Mouse (Mus musculus) testis, postnatal 14 days (tissue): ENCODE measurements around the gene Fam221a.

Experiments
- DNase-seq: peaks from one replicate; pipeline ENCODE4 v3.0.0; 2021; ENCODE audit warnings: low spot score

Fam221a gene

GRCm38 (mm10) chr6:49367159-49368054, at the start of gene Fam221a:
Gene Fam221a, plus strand, starts transcription at chr6:49367739.
- peak; percentile 92 for DNase-seq

- peak; percentile 97 for DNase-seq
These were observed 48.5 kb upstream of the Fam221a start, which contains the start of gene Ccdc126 for GRCm38 (mm10) chr6:49318966-49319594. Gene Ccdc126, plus strand, starts transcription at chr6:49319274.

GRCm38 (mm10) chr6:49319595-49320315, 47.8 kb upstream of the Fam221a start:
- no peak for DNase-seq

GRCm38 (mm10) chr6:49321341-49321740, 46.2 kb upstream of the Fam221a start:
- no peak for DNase-seq

GRCm38 (mm10) chr6:49322056-49322455, 45.5 kb upstream of the Fam221a start:
- DNase-seq = no peak

- no peak for DNase-seq
These were observed 44.6 kb upstream of the Fam221a start for GRCm38 (mm10) chr6:49322986-49323385.

GRCm38 (mm10) chr6:49324528-49324927, 43.0 kb upstream of the Fam221a start:
- DNase-seq = no peak

GRCm38 (mm10) chr6:49325294-49325693, 42.2 kb upstream of the Fam221a start:
- DNase-seq = no peak

GRCm38 (mm10) chr6:49326846-49327245, 40.7 kb upstream of the Fam221a start:
- no peak for DNase-seq

GRCm38 (mm10) chr6:49331369-49332059, 36.0 kb upstream of the Fam221a start:
- no peak for DNase-seq

GRCm38 (mm10) chr6:49332060-49332370, 35.5 kb upstream of the Fam221a start:
- DNase-seq = no peak

- DNase-seq = no peak
These were observed 29.0 kb upstream of the Fam221a start for GRCm38 (mm10) chr6:49338566-49338965.

- no peak for DNase-seq
These were observed 28.4 kb upstream of the Fam221a start for GRCm38 (mm10) chr6:49339145-49339544.

GRCm38 (mm10) chr6:49343737-49344469, 23.6 kb upstream of the Fam221a start:
- no peak for DNase-seq

GRCm38 (mm10) chr6:49349826-49350225, 17.7 kb upstream of the Fam221a start:
- DNase-seq = no peak

- DNase-seq = no peak
These were observed 12.9 kb upstream of the Fam221a start for GRCm38 (mm10) chr6:49354613-49355012.

GRCm38 (mm10) chr6:49355171-49355570, 12.4 kb upstream of the Fam221a start:
- DNase-seq = no peak

- no peak for DNase-seq
These were observed 7.1 kb upstream of the Fam221a start for GRCm38 (mm10) chr6:49360420-49360819.

GRCm38 (mm10) chr6:49368212-49368611, 673 bp downstream of the Fam221a start:
- no peak for DNase-seq

GRCm38 (mm10) chr6:49372705-49373104, 5.2 kb downstream of the Fam221a start:
- DNase-seq = no peak

GRCm38 (mm10) chr6:49373943-49374342, 6.4 kb downstream of the Fam221a start:
- DNase-seq = no peak
